Mouse (Mus musculus) forebrain, embryonic 16.5 days (tissue): ENCODE data around the gene Map1b. TPM values are rescaled to one million over a fixed set of nuclear protein-coding genes. Genes with fewer than 3 reads are reported as not detected.

ENCODE experiments used
- ATAC-seq: fragments of 200-750 bp; cut with Nextera tagmentation; 2 replicates; pipeline ENCODE4 v1.8.0; 2017; ENCODE audit warnings: mild to moderate bottlenecking, moderate library complexity
- H3K27ac ChIP-seq: fragments of 300-500 bp; sonication (generic); 2 replicates; pipeline ENCODE4 v1.5.1; 2014; ENCODE audit warnings: low read length, control low read depth
- H3K27me3 ChIP-seq: fragments of 300-500 bp; sonication (generic); replicated peaks from 2 replicates; pipeline ENCODE4 v1.6.1; 2014; ENCODE audit warnings: low read length; ENCODE audit not compliant: control insufficient read depth, insufficient read depth
- H3K36me3 ChIP-seq: fragments of 300-500 bp; sonication (generic); 2 replicates; pipeline ENCODE4 v1.6.1; 2014; ENCODE audit not compliant: control insufficient read depth, insufficient read depth
- H3K4me1 ChIP-seq: fragments of 300-500 bp; sonication (generic); replicated peaks from 2 replicates; pipeline ENCODE4 v1.6.1; 2014; ENCODE audit warnings: low read length; ENCODE audit not compliant: control insufficient read depth, insufficient read depth
- H3K4me2 ChIP-seq: fragments of 300-500 bp; sonication (generic); 2 replicates; pipeline ENCODE4 v1.6.1; 2014; ENCODE audit warnings: mild to moderate bottlenecking, low read length, control low read depth
- H3K4me3 ChIP-seq: fragments of 300-500 bp; sonication (generic); replicated peaks from 2 replicates; pipeline ENCODE4 v1.5.1; 2014; ENCODE audit warnings: mild to moderate bottlenecking, low read length, control low read depth
- H3K9ac ChIP-seq: fragments of 300-500 bp; sonication (generic); replicated peaks from 2 replicates; pipeline ENCODE4 v1.6.1; 2014; ENCODE audit warnings: low read depth, low read length, control low read depth
- H3K9me3 ChIP-seq: fragments of 300-500 bp; sonication (generic); 2 replicates; pipeline ENCODE4 v1.6.1; 2016; ENCODE audit warnings: low read length; ENCODE audit not compliant: control insufficient read depth
- WGBS: fragments of 180-500 bp; shearing (Covaris S2); extraction: QIAGEN DNeasy Blood & Tissue Kit; methylation state at CpG from one replicate; pipeline ENCODE4 v1.1.7; 2014; 5-methylcytosine and 5-hydroxymethylcytosine counted together
- polyA plus RNA-seq: library from polyadenylated mRNA; unstranded; fragments of >200 nt; fragmentation: Nextera tagmentation; extraction: Ambion mirVana; gene quantifications from 2 replicates; pipeline ENCODE4 v1.2.1, GENCODE M21; 2015

The Map1b gene
- polyA plus RNA-seq, 1 experiment from 2014 or later: 2,055 TPM

DNA sequence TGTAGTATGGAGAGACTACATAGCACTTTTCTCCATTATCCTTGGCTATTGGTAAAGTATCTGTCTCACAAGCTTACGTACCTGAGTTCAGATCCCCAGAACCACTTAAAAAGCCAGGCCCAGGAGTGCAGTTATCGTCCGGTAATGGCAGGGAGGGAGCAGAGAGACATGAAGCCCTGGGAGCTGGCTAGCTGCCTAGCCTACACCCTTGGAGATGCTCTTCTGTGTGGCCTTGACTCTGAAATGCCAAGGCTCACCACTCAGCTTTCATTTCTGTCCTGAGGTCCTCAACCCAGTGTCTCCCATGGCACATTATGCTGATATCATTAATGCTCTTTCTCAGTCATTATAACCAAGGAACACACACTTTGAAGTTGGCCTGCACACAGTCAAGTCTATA lies 104.6 kb downstream of the Map1b start:
- Histone ChIP-seq H3K36me3 (no peaks in the 10 kb centered on the region), H3K4me3 (no peak overlapping the region), H3K27ac (no peak overlapping the region)

DNA sequence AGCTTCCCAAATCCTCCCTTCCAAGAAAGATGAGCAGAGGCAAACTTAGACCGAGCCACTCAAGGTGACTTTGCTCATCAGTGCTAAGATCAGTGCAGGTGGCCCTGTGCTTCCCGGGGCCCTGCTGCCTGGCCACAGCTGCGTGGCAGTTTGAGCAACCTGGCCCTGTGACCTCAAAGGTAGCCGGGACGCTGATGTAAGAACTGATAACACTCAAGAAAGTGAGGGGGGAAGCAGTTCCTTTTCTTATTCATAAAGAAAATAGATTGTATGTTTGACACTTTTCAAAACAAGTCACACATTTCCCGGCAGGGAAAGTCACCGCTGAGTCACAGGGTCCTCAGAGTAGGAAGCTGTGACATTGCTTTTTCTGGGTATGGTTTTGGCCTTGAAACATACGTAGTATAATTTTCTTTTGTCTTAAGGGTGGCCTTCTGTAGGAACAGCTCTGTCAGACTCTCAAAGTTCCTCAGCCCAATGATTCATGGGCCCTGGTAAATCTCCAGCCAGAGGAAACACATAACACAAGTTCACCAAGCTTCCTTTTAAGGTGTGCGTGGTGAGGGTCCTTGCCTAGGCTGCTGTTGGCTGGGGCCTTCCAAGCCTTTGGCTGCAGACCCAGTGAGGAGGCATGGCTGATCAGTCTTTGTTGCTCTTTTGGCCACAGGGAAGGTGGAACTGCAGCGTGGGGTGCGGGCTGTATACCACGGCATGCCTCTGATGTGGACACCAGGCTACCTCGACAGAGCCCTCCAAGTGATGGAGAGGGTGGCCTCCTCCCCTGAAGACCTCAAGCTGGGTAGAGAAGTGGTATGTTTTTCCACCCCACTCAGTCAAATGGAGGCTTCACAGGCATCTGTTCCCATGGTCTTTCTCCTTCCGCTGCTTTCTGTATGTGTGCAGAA lies 105.5 kb downstream of the Map1b start:
- peaks cover 5% of the 10 kb centered on the region; the same call in 1 of the 2 replicates for H3K4me1 ChIP-seq
- 93% methylated on average over 14 of the region's 14 CpGs for WGBS
- H3K27ac ChIP-seq: no peak overlapping the region
- no peaks in the 10 kb centered on the region for H3K9me3 ChIP-seq
- H3K4me3 ChIP-seq: no peak overlapping the region
- H3K4me2 ChIP-seq: no peak overlapping the region
- no peaks in the 10 kb centered on the region for H3K36me3 ChIP-seq
- H3K27me3 ChIP-seq: no peaks in the 10 kb centered on the region
- no peak overlapping the region for H3K9ac ChIP-seq
- ATAC-seq: no peak

More for the DNA sequence above, 104.6 kb downstream of the Map1b start:
- H3K4me1 ChIP-seq: peaks cover 5% of the 10 kb centered on the region; the same call in 1 of the 2 replicates
- H3K27me3 ChIP-seq: no peaks in the 10 kb centered on the region
- WGBS: 85% methylated on average over 3 of the region's 3 CpGs
- no peak for ATAC-seq
- no peak overlapping the region for H3K4me2 ChIP-seq
- H3K9ac ChIP-seq: no peak overlapping the region
- H3K9me3 ChIP-seq: no peaks in the 10 kb centered on the region

DNA sequence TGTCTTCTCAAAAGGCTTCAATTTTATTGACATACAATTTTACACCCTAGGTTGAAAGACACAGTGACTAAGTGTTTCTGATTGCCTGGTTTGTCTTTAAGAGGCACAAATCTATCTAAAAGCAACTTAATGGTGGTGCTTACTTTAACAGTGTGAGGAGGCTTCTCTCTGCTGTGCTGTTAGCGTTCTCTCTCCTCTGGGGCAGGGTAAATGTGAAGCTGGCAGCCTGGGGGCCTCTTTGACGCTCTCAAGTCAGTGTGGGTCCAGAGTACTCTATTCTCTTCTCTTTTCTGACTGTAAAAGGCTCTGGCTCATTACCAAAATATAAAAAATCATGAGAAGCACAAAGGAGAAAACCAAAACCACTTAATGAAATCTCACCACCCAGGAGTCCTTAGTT lies 107.1 kb downstream of the Map1b start:
- Histone ChIP-seq H3K4me2 (no peak overlapping the region), H3K4me3 (no peak overlapping the region), H3K27ac (no peak overlapping the region), H3K36me3 (no peaks in the 10 kb centered on the region), H3K9ac (no peak overlapping the region), H3K9me3 (no peaks in the 10 kb centered on the region), H3K27me3 (no peaks in the 10 kb centered on the region), H3K4me1 (peaks cover 5% of the 10 kb centered on the region; the same call in 1 of the 2 replicates)
- ATAC-seq: 0 out of 2 replicates have a peak, but pooled peaks have one; percentile 37
- WGBS: 19% methylated on average over 2 of the region's 2 CpGs

DNA sequence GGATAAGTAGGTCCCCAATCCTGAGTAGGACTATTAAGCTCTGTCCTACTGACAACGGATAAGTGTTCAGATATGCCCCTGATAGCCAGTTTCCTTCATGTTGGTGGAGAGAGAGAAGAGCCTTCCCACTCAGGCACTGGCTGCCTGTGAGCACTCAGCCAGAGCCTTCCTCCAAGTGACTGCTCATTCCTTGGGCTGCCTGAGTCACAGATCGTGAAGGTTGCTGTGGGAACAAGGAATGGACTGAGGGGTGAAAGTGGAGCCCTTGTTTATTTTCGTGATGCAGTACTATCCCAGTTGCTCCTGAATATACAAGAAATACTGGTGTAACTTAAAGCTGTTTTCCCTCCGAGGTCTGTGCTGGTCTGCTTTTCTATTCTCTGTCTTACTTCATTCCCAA lies 117.0 kb downstream of the Map1b start:
- no peak overlapping the region for H3K4me3 ChIP-seq
- H3K27me3 ChIP-seq: no peaks in the 10 kb centered on the region
- H3K4me2 ChIP-seq: no peak overlapping the region
- 74% methylated on average over 4 of the region's 4 CpGs for WGBS
- H3K9me3 ChIP-seq: no peaks in the 10 kb centered on the region
- no peak for ATAC-seq
- no peak overlapping the region for H3K27ac ChIP-seq
- no peaks in the 10 kb centered on the region for H3K36me3 ChIP-seq
- H3K9ac ChIP-seq: no peak overlapping the region
- H3K4me1 ChIP-seq: peaks cover 29% of the 10 kb centered on the region

DNA sequence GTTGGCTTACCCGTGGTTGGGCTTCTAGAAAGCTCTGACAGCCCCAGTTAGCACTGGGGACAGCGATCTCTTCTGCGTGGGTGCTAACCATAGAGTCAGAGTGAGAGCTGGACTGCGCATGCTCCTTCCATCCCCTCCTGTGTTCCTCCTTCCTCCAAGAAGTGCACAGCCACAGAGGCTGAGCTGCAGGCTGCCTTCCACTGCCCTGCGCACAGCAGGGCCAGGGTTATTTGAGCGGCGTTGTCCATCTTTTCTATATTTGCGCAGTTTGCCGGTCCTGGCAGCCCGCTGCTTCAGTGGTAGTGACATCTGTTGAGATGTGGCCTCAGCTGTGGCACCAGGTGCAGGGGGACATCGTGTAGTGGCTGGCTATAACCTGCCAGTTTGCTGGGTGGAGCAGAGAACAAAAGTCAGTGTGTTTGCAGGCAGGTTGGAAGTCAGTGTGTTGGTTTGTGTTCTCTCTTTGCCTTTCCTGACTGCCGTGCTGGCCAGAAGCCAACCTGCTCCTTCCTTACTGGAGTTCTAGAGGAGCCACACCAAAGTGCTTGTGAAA lies 118.1 kb downstream of the Map1b start:
- no peaks in the 10 kb centered on the region for H3K27me3 ChIP-seq
- no peaks in the 10 kb centered on the region for H3K9me3 ChIP-seq
- H3K9ac ChIP-seq: no peak overlapping the region; the same call in 1 of the 2 replicates
- H3K27ac ChIP-seq: 0 out of 2 replicates have a peak overlapping the region, but pooled peaks have one; percentile 10
- H3K4me2 ChIP-seq: no peak overlapping the region
- ATAC-seq: no peak
- H3K36me3 ChIP-seq: no peaks in the 10 kb centered on the region
- peaks cover 29% of the 10 kb centered on the region for H3K4me1 ChIP-seq
- 81% methylated on average over 12 of the region's 12 CpGs for WGBS
- H3K4me3 ChIP-seq: no peak overlapping the region

DNA sequence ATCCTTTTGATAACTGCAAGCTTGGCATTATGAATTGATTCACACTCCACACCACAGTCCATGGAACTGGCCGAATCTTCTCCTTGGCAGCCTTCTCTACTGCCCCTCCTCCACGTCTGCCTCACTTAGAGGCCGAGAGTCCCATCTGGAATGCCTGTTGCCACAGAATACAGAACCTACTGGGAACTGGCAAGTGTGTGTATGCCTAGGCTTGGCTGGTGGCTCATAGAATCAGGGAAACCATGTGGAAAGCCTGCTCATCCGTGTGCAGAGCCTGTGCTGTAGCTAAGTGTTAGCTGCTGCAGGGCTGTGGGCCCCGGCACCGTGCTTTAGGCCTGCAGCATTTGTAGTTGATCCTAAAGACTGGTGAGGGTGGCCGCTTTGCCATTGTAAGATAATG lies 119.1 kb downstream of the Map1b start:
- H3K4me3 ChIP-seq: no peak overlapping the region
- H3K9me3 ChIP-seq: no peaks in the 10 kb centered on the region
- no peak overlapping the region for H3K9ac ChIP-seq
- peaks cover 29% of the 10 kb centered on the region for H3K4me1 ChIP-seq
- no peaks in the 10 kb centered on the region for H3K27me3 ChIP-seq
- peak; percentile 99 for ATAC-seq
- no peak overlapping the region for H3K4me2 ChIP-seq
- no peaks in the 10 kb centered on the region for H3K36me3 ChIP-seq
- 23% methylated on average over 7 of the region's 7 CpGs for WGBS
- peak overlapping the region; percentile 56; the same call in 1 of the 2 replicates for H3K27ac ChIP-seq

DNA sequence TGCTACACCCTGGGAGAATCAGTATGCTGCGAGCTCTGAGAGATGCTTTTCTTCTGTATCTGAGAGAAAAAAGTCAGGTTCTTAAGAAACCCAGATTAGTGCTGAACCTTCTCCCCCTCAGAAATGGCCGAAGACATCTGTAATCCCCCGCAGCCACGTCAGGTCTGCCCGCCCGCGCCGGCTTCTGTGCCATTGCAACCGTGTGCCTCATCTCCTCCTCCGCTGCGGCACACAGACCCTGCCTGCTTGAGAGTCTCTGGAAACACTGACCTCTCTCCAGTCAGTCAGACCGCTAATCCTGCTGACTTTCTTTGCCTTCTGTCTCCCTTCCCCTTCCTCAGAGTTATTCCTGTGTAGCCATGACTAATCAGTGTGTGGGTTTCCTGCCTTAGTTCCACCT lies 120.8 kb downstream of the Map1b start:
- Histone ChIP-seq H3K27me3 (no peaks in the 10 kb centered on the region), H3K4me1 (peaks cover 31% of the 10 kb centered on the region), H3K4me2 (no peak overlapping the region), H3K9me3 (no peaks in the 10 kb centered on the region), H3K27ac (no peak overlapping the region), H3K36me3 (no peaks in the 10 kb centered on the region), H3K4me3 (no peak overlapping the region), H3K9ac (no peak overlapping the region)
- ATAC-seq: no peak
- WGBS: 37% methylated on average over 12 of the region's 12 CpGs

DNA sequence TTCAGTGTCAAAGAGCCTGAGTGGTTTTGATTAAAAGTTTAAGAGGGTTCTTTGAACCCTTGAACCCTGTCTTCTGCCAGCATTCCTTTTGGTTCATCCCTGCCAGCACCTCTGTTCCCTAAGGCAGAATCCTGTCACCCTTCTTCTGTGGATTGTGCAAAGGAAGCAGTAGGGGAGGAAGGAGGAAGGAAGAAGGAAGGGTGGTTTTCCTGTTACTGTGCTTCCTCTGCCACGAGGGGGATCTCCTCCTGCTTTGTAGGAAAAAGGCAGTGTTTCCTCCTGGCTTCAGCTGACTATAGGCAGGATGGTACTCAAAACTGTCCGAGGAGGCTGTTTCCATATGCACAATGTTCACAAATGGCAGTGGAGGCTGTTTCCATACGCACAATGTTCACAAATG lies 121.6 kb downstream of the Map1b start:
- Histone ChIP-seq H3K9ac (no peak overlapping the region), H3K27me3 (no peaks in the 10 kb centered on the region), H3K9me3 (no peaks in the 10 kb centered on the region), H3K4me1 (peaks cover 31% of the 10 kb centered on the region), H3K36me3 (no peaks in the 10 kb centered on the region), H3K4me3 (no peak overlapping the region), H3K27ac (no peak overlapping the region), H3K4me2 (no peak overlapping the region)
- ATAC-seq: no peak
- 50% methylated on average over 3 of the region's 3 CpGs for WGBS

DNA sequence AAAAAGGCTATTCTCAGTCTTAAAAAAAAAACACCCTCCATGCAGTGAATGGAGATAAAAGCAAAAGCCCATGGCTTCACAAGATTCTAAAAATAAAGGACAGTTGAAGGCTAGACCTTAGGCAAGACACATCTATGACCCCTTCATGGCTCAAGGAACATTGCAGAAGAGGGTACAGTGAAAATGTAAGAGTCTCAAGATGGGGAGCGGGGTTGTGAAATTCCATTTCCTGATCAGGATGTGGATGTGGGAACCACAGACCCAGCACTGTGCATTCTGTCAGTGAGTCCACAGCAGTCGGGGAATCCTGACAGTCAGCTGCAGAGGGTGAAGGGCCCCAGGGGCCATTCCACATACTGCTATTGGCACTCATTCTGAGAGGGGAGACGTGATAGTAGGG lies 123.2 kb downstream of the Map1b start:
- H3K9me3 ChIP-seq: no peaks in the 10 kb centered on the region
- H3K4me1 ChIP-seq: peaks cover 23% of the 10 kb centered on the region
- no peak overlapping the region for H3K9ac ChIP-seq
- 83% methylated on average over 3 of the region's 3 CpGs for WGBS
- H3K4me2 ChIP-seq: no peak overlapping the region
- no peak for ATAC-seq
- no peaks in the 10 kb centered on the region for H3K36me3 ChIP-seq
- H3K4me3 ChIP-seq: no peak overlapping the region
- H3K27ac ChIP-seq: no peak overlapping the region
- H3K27me3 ChIP-seq: no peaks in the 10 kb centered on the region
